Mouse (Mus musculus) forebrain, embryonic 14.5 days (tissue): ENCODE measurements around the gene Narfl. TPM values are rescaled to one million over a fixed set of nuclear protein-coding genes. Genes with fewer than 3 reads are reported as not detected.

Source experiments
- ATAC-seq: fragments of 200-750 bp; cut with Nextera tagmentation; 2 replicates; pipeline ENCODE4 v1.8.0; 2017; ENCODE audit warnings: mild to moderate bottlenecking, moderate library complexity
- DNase-seq: peaks from one replicate; pipeline ENCODE4 v3.0.0-alpha.2; 2015; ENCODE audit warnings: low spot score
- H3K27ac ChIP-seq: fragments of 300-500 bp; sonication (generic); 2 replicates; pipeline ENCODE4 v1.5.1; 2014; ENCODE audit warnings: low read depth, mild to moderate bottlenecking, control low read depth, low read length, moderate library complexity
- H3K27me3 ChIP-seq: fragments of 300-500 bp; sonication (generic); replicated peaks from 2 replicates; pipeline ENCODE4 v1.6.1; 2014; ENCODE audit warnings: low read length, control low read depth, mixed read lengths; ENCODE audit not compliant: control insufficient read depth, insufficient read depth
- H3K36me3 ChIP-seq: fragments of 300-500 bp; sonication (generic); 2 replicates; pipeline ENCODE4 v1.6.1; 2014; ENCODE audit warnings: low read length, control low read depth; ENCODE audit not compliant: control insufficient read depth, insufficient read depth
- H3K4me1 ChIP-seq: fragments of 300-500 bp; sonication (generic); 2 replicates; pipeline ENCODE4 v1.6.1; 2014; ENCODE audit warnings: antibody characterized with exemption, low read length, control low read depth; ENCODE audit not compliant: control insufficient read depth, insufficient read depth
- H3K4me2 ChIP-seq: fragments of 300-500 bp; sonication (generic); 2 replicates; pipeline ENCODE4 v1.6.1; 2014; ENCODE audit warnings: mild to moderate bottlenecking, control low read depth, low read length
- H3K4me3 ChIP-seq: fragments of 300-500 bp; sonication (generic); 2 replicates; pipeline ENCODE4 v1.5.1; 2014; ENCODE audit warnings: low read depth, low read length, control low read depth
- H3K9ac ChIP-seq: fragments of 300-500 bp; sonication (generic); 2 replicates; pipeline ENCODE4 v1.6.1; 2014; ENCODE audit warnings: mild to moderate bottlenecking, low read length, control low read depth, moderate library complexity
- H3K9me3 ChIP-seq: fragments of 300-500 bp; sonication (generic); replicated peaks from 2 replicates; pipeline ENCODE4 v1.6.1; 2016; ENCODE audit warnings: low read length, control low read depth, mixed read lengths; ENCODE audit not compliant: control insufficient read depth
- WGBS: fragments of 180-500 bp; shearing (Covaris S2); extraction: QIAGEN DNeasy Blood & Tissue Kit; methylation state at CpG from one replicate; pipeline ENCODE4 v1.1.7; 2014; 5-methylcytosine and 5-hydroxymethylcytosine counted together
- polyA plus RNA-seq: library from polyadenylated mRNA; unstranded; fragments of >200 nt; fragmentation: Nextera tagmentation; extraction: Ambion mirVana; gene quantifications from 2 replicates; pipeline ENCODE4 v1.2.1, GENCODE M21; 2014

Gene Narfl
- 30.2 and 32.0 TPM in 2 replicates for polyA plus RNA-seq

DNA sequence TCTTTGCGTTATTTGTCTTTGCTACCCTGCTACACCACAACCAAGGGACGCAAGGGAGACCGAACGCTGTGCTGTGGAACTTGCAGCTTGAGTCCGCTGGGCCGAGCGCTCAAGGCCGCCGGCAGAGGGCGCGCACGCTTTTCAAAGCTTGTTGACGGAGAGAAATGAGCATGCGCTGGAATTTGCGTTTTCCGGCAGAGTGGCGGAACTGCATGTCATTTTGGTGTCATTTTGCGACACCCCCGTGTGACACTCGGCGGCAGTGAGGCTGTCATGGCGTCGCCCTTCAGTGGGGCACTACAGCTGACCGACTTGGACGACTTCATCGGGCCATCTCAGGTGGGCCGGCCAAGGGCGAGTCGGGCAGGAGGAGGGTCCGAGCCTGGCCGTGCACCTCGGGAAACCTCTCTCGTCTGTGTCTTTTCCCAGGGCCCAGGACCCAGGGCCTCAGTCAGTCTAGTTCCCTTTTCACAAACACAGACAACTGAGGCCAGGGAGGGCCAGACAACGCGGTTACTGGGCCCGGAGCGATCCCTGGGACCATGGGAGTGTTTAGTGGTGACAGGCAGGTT is at the start of gene Narfl:
Gene Narfl (plus strand): TSS at position 228 of the 572 bp plus-strand sequence.
- H3K4me1 ChIP-seq, result peaks cover 6% of the 10 kb centered on the region
- H3K27me3 ChIP-seq, result no peaks in the 10 kb centered on the region
- peak within 1 kb of the TSS; percentile 77 for H3K4me2 ChIP-seq
- DNase-seq (peak; percentile 99), ATAC-seq (peak; percentile 91)
- H3K36me3 ChIP-seq, result peaks cover 7% of the 10 kb centered on the region; the same call in 1 of the 2 replicates
- no peak within 1 kb of the TSS for H3K27ac ChIP-seq
- H3K4me3 ChIP-seq, result peak within 1 kb of the TSS; percentile 66
- H3K9me3 ChIP-seq, result no peaks in the 10 kb centered on the region
- peak within 1 kb of the TSS; percentile 79 for H3K9ac ChIP-seq
- WGBS, result 0% methylated on average over 37 of the region's 37 CpGs

GRCm38 (mm10) chr17:25723919-25724318 is 49.7 kb upstream of the Narfl start:
- peak; percentile 6 for DNase-seq
- no peak overlapping the region for H3K4me2 ChIP-seq
- no peak for ATAC-seq
- H3K9ac ChIP-seq, result no peak overlapping the region
- H3K4me3 ChIP-seq, result no peak overlapping the region
- H3K9me3 ChIP-seq, result no peaks in the 10 kb centered on the region
- no peak overlapping the region for H3K27ac ChIP-seq
- 83% methylated on average over 7 of the region's 7 CpGs for WGBS
- H3K4me1 ChIP-seq, result peaks cover 20% of the 10 kb centered on the region
- no peaks in the 10 kb centered on the region for H3K27me3 ChIP-seq
- H3K36me3 ChIP-seq, result peaks cover 21% of the 10 kb centered on the region; the same call in 1 of the 2 replicates

DNA sequence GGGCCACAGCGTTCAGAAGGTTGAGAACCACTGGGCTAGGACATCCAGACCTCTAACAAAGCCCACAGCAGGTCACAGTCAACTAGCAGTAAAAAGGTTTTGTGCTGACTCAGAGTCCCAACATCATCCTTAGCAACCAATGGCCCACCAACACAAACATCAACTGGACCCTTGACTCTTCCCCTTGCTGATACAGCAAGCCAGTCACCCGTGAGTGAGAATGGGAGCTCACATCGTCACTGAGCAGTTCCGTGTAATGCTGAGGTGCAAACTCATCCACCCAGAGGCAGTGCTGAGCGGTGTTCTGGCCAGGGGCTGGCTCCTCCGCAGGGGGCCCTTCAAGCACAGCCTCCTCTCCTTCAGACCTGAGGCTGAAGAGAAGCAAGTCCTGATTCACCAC is 48.3 kb upstream of the Narfl start:
- WGBS, result 86% methylated on average over 6 of the region's 6 CpGs

GRCm38 (mm10) chr17:25727265-25728008 is 46.1 kb upstream of the Narfl start, which contains the start of the genes Chtf18 and Rpusd1:
TSS of gene Chtf18 (minus strand) at chr17:25727419.
TSS of gene Rpusd1 (plus strand) at chr17:25727670.
- under 1% methylated on average over 37 of the region's 37 CpGs for WGBS

More for the DNA sequence above, 48.3 kb upstream of the Narfl start:
- no peaks in the 10 kb centered on the region for H3K27me3 ChIP-seq
- peaks cover 20% of the 10 kb centered on the region for H3K4me1 ChIP-seq
- no peak for DNase-seq
- no peak overlapping the region for H3K4me3 ChIP-seq
- no peak overlapping the region for H3K9ac ChIP-seq
- H3K4me2 ChIP-seq, result no peak overlapping the region
- no peaks in the 10 kb centered on the region for H3K9me3 ChIP-seq
- H3K36me3 ChIP-seq, result peaks cover 21% of the 10 kb centered on the region
- ATAC-seq, result no peak
- H3K27ac ChIP-seq, result no peak overlapping the region

GRCm38 (mm10) chr17:25728009-25728270 is 45.6 kb upstream of the Narfl start:
- no peaks in the 10 kb centered on the region for H3K9me3 ChIP-seq
- peak overlapping the region; percentile 71 for H3K9ac ChIP-seq
- H3K4me3 ChIP-seq, result peak overlapping the region; percentile 45
- H3K36me3 ChIP-seq, result peaks cover 16% of the 10 kb centered on the region
- 23% methylated on average over 4 of the region's 4 CpGs for WGBS
- H3K4me2 ChIP-seq, result peak overlapping the region; percentile 84
- peaks cover 20% of the 10 kb centered on the region for H3K4me1 ChIP-seq
- no peak for DNase-seq
- H3K27ac ChIP-seq, result no peak overlapping the region
- no peak; the same call in 1 of the 2 replicates for ATAC-seq
- H3K27me3 ChIP-seq, result no peaks in the 10 kb centered on the region

More at GRCm38 (mm10) chr17:25727265-25728008, 46.1 kb upstream of the Narfl start, which contains the start of the genes Chtf18 and Rpusd1:
- Histone ChIP-seq H3K27ac (no peak within 1 kb of the TSS), H3K9me3 (no peaks in the 10 kb centered on the region), H3K4me3 (peak within 1 kb of the TSS; percentile 46), H3K36me3 (peaks cover 16% of the 10 kb centered on the region), H3K9ac (peak within 1 kb of the TSS; percentile 71), H3K4me2 (peak within 1 kb of the TSS; percentile 93), H3K4me1 (peaks cover 20% of the 10 kb centered on the region), H3K27me3 (no peaks in the 10 kb centered on the region)
- peak; percentile 100 for DNase-seq
- peak; percentile 99 for ATAC-seq

- H3K4me2 ChIP-seq, result no peak overlapping the region
- H3K27ac ChIP-seq, result no peak overlapping the region
- no peaks in the 10 kb centered on the region for H3K9me3 ChIP-seq
- DNase-seq, result peak; percentile 87
- 15% methylated on average over 2 of the region's 2 CpGs for WGBS
- H3K4me3 ChIP-seq, result no peak overlapping the region
- no peak for ATAC-seq
- peaks cover 14% of the 10 kb centered on the region for H3K36me3 ChIP-seq
- no peaks in the 10 kb centered on the region for H3K27me3 ChIP-seq
- peaks cover 9% of the 10 kb centered on the region for H3K4me1 ChIP-seq
- no peak overlapping the region for H3K9ac ChIP-seq
Measured at GRCm38 (mm10) chr17:25732082-25732481, 41.5 kb upstream of the Narfl start.

DNA sequence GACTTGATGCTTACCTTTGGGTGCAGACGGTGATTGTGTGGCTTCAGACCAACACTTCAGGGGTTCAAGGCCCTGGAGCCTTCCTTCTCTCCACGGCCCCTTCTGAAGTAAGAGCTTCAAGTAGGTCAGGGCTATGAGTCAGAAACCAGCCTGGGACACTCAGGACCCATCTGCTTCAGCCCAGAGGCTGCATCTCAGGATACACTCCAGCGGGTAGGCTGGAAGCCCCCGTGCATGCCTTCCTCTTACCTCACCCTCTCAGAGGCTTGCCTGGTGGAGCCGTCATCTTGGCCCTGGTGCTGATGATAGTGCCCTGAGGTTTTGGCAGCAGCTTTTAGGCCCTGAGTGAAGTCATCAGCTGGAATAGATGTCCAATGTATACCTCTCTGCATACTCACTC is 38.3 kb upstream of the Narfl start:
- Histone ChIP-seq H3K4me3 (no peak overlapping the region), H3K9ac (no peak overlapping the region), H3K27me3 (no peaks in the 10 kb centered on the region), H3K4me2 (no peak overlapping the region), H3K4me1 (no peaks in the 10 kb centered on the region), H3K27ac (no peak overlapping the region), H3K9me3 (no peaks in the 10 kb centered on the region), H3K36me3 (peaks cover 8% of the 10 kb centered on the region)
- no peak for DNase-seq
- ATAC-seq, result no peak
- 83% methylated on average over 5 of the region's 5 CpGs for WGBS

DNA sequence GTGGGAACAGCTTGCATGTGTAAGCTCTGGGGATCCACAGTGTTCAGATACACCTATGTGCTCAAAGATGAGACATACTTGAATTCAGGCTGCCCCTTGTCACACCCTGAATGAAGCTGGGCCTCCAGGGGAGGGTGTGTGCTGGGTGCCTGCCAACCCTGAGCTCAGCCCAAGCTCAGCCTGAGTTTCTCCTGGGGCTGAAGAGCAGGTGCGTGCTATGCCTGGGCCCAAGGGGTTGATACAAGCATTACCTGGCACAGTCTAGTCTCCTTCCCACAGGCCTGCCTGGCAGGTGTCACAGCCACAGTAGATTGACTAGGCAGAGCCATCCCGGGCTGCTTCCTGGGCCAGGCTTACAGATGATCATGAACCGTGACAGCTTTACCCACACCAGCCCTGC is 37.8 kb upstream of the Narfl start, which contains the start of gene Mslnl:
Gene Mslnl (plus strand): TSS at position 298 of the 400 bp plus-strand sequence.
- DNase-seq (no peak), ATAC-seq (no peak)
- H3K4me2 ChIP-seq, result no peak within 1 kb of the TSS
- H3K27me3 ChIP-seq, result no peaks in the 10 kb centered on the region
- no peak within 1 kb of the TSS for H3K9ac ChIP-seq
- H3K27ac ChIP-seq, result no peak within 1 kb of the TSS
- WGBS, result 78% methylated on average over 3 of the region's 3 CpGs
- no peaks in the 10 kb centered on the region for H3K4me1 ChIP-seq
- peaks cover 3% of the 10 kb centered on the region; the same call in 1 of the 2 replicates for H3K36me3 ChIP-seq
- no peak within 1 kb of the TSS for H3K4me3 ChIP-seq
- H3K9me3 ChIP-seq, result no peaks in the 10 kb centered on the region

GRCm38 (mm10) chr17:25738861-25739260 is 34.7 kb upstream of the Narfl start:
- 79% methylated on average over 7 of the region's 7 CpGs for WGBS
- Histone ChIP-seq H3K9me3 (no peaks in the 10 kb centered on the region), H3K4me3 (no peak overlapping the region), H3K9ac (no peak overlapping the region), H3K27me3 (no peaks in the 10 kb centered on the region), H3K27ac (no peak overlapping the region), H3K4me1 (no peaks in the 10 kb centered on the region), H3K36me3 (no peaks in the 10 kb centered on the region), H3K4me2 (no peak overlapping the region)
- ATAC-seq (no peak), DNase-seq (no peak)
